Comparison of ENCODE assay signal across 12 mouse cellular contexts in genomic region chr8:8852656-8853366, GRCm38 (mm10).
"Had no signal": no experiment of that assay in that cellular context is flagged by ENCODE, and none has a peak within 500 bp of the region (broad histone marks: within the 10 kb centered on the region; RNA-seq: fewer than 3 reads in every experiment).

No protein-coding gene starts in this region.

- H3K27ac ChIP-seq: kidney, embryonic 15.5 days; limb, embryonic 13.5 days; liver, embryonic 14.5 days; midbrain, embryonic 12.5 days; neural tube, embryonic 15.5 days had no signal

- H3K9ac ChIP-seq: kidney, embryonic 15.5 days; limb, embryonic 13.5 days; liver, embryonic 14.5 days; midbrain, embryonic 12.5 days; neural tube, embryonic 15.5 days had no signal

- H3K4me3 ChIP-seq: kidney, embryonic 15.5 days; limb, embryonic 13.5 days; midbrain, embryonic 12.5 days; neural tube, embryonic 15.5 days had no signal

- H3K27me3 ChIP-seq: neural tube, embryonic 15.5 days had no signal

- H3K4me2 ChIP-seq: kidney, embryonic 15.5 days; limb, embryonic 13.5 days; midbrain, embryonic 12.5 days; neural tube, embryonic 15.5 days had no signal

- H3K36me3 ChIP-seq: kidney, embryonic 15.5 days; limb, embryonic 13.5 days; midbrain, embryonic 12.5 days; neural tube, embryonic 15.5 days had no signal

- ATAC-seq: midbrain, embryonic 16.5 days had no signal

- H3K9me3 ChIP-seq: kidney, embryonic 15.5 days; limb, embryonic 13.5 days; midbrain, embryonic 12.5 days; neural tube, embryonic 15.5 days had no signal

- DNase-seq: kidney, adult 2 months; kidney, postnatal 14 days; left cerebral cortex, postnatal 4 days; lung, adult 2 months; right cerebral cortex, adult 18-20 months; thymus, postnatal 4 days had no signal
